Mouse (Mus musculus): ENCODE measurements at regions not wholly inside any gene's neighbourhood (a gene's known extent, or its start where the extent isn't known, plus 50 kb on each side); places are given as distances from the start of the nearest gene placed in this dataset.

DNA sequence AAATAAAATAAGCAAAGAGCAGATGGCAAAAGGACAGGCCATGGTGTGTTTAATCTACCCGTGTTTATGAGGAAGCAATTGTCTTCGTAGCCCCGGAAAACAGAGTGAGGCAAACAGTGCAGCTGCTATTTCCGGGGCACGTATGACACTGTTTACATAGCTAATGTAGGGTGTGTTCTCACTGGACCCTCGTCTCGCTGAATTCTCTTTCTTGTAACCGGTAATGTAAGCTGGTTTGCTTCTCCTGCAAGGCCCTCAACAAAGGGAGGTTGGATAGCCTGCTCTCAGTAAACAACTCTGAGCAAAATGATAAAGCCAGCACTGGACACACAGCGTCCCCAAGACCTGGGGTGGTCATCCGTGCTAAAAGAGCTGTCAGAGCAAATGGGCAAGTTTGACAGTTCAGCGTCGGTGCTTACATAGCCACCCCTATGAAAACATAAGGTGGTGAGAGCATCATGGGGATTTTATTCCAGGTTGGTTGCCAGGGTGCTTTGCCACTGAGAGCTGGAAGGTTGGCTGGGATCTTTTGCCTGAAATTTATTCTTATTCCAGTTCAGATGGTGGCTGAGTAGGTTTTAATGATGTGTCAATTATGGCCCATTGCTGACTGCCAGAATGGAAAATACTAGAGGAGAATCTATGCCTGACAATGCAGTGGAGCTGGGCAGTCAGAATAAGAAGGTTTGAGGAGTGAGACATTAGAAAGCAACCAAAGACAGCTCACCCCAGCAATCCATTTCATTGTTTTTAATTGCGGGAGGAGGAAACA, 483.8 kb upstream of the Fam92a start:
- 35% methylated on average over 13 of the region's 13 CpGs for WGBS
- H3K27ac ChIP-seq = peak overlapping the region; percentile 51
- H3K9ac ChIP-seq = no peak overlapping the region

DNA sequence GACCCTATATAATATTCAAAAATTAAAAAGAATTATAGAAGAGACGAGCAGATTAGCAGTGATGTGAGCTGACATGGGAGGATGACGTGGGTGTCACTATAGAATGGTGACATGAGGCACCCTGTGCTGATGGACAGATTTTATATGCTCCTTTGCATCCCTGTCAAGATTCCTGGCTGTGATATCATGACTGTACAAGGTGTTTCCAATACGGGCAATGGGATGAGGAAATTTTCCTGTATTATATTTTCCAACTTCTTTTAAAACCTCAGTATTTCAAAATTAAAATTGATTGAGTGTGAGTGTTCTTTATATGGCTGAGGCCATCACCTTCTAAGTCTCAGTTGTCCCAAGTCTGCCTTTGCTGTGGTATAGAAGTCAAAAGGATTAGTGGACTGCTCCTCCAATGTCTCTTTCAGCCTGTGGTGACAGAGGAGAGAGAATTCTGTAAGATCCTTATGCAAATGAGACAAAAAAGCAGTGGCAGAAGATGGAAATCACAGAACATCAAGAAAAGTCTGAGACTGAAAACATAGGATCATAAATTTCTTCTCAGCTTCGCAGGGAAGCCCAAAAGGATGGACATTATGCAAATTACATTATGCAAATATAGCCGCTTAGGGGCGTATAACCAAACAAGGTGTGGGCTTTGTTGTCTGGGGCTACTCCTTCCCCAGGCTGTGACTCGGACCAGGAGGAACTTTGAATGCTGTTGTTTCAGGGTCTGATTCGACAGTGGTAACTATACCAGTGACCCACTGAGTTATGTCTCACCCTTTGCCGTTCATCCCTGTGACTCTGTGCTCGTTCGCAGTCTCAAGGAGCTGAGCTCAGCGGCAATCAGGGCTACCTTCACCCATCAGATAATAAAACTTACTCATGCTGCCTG, 483.0 kb upstream of the Fam92a start:
- WGBS = 37% methylated on average over 12 of the region's 12 CpGs
- peaks cover 19% of the 10 kb centered on the region for H3K4me1 ChIP-seq
- peak overlapping the region; percentile 26 for H3K4me2 ChIP-seq
- H3K4me3 ChIP-seq = no peak overlapping the region
- H3K9me3 ChIP-seq = no peaks in the 10 kb centered on the region
- peak overlapping the region; percentile 51; the same call in 1 of the 2 replicates for H3K27ac ChIP-seq
- H3K9ac ChIP-seq = no peak overlapping the region
- no peaks in the 10 kb centered on the region for H3K27me3 ChIP-seq (replicated peaks)
- H3K36me3 ChIP-seq (replicated peaks) = no peaks in the 10 kb centered on the region
- peak; percentile 31 for ATAC-seq (replicated peaks)

More for the DNA sequence above, 483.8 kb upstream of the Fam92a start:
- no peaks in the 10 kb centered on the region for H3K9me3 ChIP-seq
- H3K4me2 ChIP-seq = peak overlapping the region; percentile 26
- no peaks in the 10 kb centered on the region for H3K27me3 ChIP-seq (replicated peaks)
- no peaks in the 10 kb centered on the region for H3K36me3 ChIP-seq (replicated peaks)
- H3K4me1 ChIP-seq = peaks cover 19% of the 10 kb centered on the region
- peak; percentile 50 for ATAC-seq (replicated peaks)
- no peak overlapping the region for H3K4me3 ChIP-seq

DNA sequence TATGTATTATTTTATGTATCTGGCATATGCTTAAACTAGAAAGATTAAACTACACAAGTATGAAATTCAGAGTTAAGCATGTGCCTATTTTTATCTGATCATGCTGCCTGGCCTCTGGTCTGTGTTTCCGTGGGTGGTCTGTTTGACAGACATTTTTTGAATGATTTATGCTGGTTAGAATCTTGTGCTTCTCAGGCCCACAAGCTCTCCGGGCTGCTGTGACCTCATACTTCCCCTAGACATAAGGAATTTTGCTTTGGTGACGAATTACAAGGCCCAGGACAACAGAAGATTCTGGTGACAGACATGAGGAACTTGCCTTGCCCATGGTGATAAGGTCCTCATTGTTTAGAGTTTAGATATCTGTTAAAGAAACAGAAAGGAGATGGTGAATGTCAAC, 475.9 kb upstream of the Fam92a start:
- Histone ChIP-seq H3K27me3 (replicated peaks) (no peaks in the 10 kb centered on the region), H3K9ac (no peak overlapping the region), H3K36me3 (replicated peaks) (no peaks in the 10 kb centered on the region), H3K4me3 (no peak overlapping the region), H3K9me3 (no peaks in the 10 kb centered on the region), H3K4me2 (no peak overlapping the region), H3K4me1 (no peaks in the 10 kb centered on the region), H3K27ac (no peak overlapping the region)
- ATAC-seq (replicated peaks) = no peak
- 62% methylated on average over 3 of the region's 3 CpGs for WGBS

DNA sequence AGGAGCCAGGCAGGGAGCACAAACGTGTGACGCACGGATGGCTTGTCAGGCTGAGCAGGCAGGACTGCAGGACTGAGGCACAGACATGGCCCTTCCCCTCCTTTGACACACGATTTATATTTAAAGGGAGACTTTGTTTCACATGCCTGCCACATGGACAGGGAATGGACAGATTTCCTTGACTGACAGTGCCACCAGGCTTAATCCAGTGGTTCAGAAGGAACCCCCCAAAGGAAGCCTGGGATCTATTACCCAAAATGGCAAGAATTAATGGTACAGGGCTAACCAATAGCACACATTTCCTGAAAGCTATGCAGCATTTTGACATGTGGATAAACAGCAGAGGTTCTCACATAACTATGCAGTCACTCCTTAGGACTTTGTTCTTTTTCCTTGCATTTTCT, 470.7 kb upstream of the Fam92a start:
- H3K9ac ChIP-seq = no peak overlapping the region
- no peak overlapping the region for H3K4me3 ChIP-seq
- 0 out of 2 replicates have a peak, but pooled peaks have one; percentile 50 for ATAC-seq (replicated peaks)
- no peaks in the 10 kb centered on the region for H3K36me3 ChIP-seq (replicated peaks)
- no peak overlapping the region for H3K4me2 ChIP-seq
- no peaks in the 10 kb centered on the region for H3K9me3 ChIP-seq
- H3K27ac ChIP-seq = no peak overlapping the region
- H3K27me3 ChIP-seq (replicated peaks) = no peaks in the 10 kb centered on the region
- 20% methylated on average over 4 of the region's 4 CpGs for WGBS
- H3K4me1 ChIP-seq = no peaks in the 10 kb centered on the region

DNA sequence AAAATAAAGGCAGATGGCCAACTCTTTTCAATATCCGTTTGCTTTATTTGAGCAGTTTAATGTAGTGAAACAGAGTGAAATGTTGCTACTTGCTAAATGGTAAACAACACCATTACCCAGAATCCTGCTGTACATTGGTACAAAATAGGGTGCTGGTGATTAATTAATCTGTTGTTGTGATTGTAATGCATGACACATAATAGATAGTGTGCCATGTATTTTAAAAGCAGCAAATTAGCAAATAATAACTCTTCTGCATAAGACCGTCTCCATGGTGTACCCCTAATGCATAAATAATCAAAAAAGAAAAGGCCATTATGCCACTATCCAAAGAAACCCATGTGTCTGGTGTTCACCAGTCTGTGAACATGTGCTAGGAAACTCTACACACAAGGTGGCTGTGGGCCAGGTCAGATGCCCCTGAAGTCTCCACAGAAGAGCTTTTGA, 457.6 kb upstream of the Fam92a start:
- Histone ChIP-seq H3K9ac (no peak overlapping the region), H3K4me2 (no peak overlapping the region), H3K36me3 (replicated peaks) (no peaks in the 10 kb centered on the region), H3K4me1 (no peaks in the 10 kb centered on the region), H3K4me3 (no peak overlapping the region), H3K27me3 (replicated peaks) (no peaks in the 10 kb centered on the region), H3K9me3 (no peaks in the 10 kb centered on the region), H3K27ac (no peak overlapping the region)
- ATAC-seq (replicated peaks) = peak; percentile 74
- 23% methylated on average over 2 of the region's 2 CpGs for WGBS

DNA sequence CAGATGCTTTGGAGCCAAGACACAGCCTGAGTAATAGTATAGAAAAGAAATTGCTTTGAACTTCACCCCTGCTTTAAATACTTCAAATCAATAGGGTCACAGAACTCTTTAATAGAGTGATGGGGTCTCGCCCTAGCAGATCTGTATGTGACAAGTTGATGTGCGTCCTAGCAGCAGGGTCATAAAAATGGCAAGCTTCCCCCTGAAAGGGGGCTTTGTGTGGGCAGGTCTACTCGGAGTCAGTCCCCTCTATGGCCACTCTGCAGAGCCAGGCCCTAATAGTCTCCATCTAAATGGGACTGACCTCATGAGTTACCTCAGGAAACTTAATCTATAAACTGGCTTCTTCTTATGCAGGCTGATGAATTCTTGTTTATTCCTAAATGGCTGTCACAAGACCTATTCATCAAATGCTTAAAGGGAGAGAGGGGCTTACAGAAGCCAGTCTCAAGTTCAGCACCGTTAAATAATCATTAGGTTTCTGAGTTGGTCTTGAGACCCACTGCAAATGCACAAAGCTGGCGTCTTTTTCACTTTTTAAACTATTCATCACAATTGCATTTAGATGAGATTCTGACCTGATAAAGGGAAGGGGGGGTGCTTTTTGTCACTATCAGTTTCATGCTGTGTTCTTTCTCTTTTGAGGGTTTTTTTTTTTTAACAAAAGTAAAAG, 457.0 kb upstream of the Fam92a start:
- ATAC-seq (replicated peaks) = peak; percentile 80
- H3K9ac ChIP-seq = no peak overlapping the region
- H3K27me3 ChIP-seq (replicated peaks) = no peaks in the 10 kb centered on the region
- no peak overlapping the region for H3K4me2 ChIP-seq
- H3K4me1 ChIP-seq = no peaks in the 10 kb centered on the region
- no peak overlapping the region for H3K27ac ChIP-seq
- H3K4me3 ChIP-seq = no peak overlapping the region
- H3K36me3 ChIP-seq (replicated peaks) = no peaks in the 10 kb centered on the region
- 21% methylated on average over 5 of the region's 5 CpGs for WGBS
- H3K9me3 ChIP-seq = no peaks in the 10 kb centered on the region

DNA sequence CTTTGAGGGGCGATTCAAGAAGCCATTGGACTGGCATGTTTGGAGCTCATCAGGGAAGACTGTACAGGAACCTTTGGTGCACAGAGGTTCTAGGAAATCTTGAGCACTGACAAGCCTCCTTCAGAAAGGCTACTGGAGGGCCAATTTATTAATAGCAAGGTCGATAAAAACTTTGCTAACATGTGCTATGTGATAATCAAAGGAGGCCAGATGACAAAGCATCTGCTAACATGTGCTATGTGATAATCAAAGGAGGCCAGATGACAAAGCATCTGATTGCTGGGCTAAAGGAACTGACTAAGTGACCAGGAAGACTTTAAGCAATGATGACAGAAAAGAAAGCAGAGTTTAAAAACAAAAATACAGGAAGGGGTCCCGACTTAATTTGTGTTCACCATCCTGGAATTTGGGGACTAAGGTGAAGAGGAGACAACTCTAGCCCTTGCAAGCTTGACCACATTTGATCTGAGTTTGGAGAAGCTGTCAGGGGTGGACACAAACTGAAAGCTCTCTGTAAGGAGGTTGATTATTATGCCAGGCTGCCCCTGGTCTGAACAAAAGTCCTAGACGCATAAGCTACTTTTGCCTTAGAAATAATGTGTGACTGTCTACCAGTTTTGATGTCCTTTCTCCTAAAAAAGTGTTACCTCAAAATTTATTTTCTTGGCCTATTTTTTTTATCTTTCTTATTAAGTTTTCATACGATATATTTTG, 455.5 kb upstream of the Fam92a start:
- H3K36me3 ChIP-seq (replicated peaks) = no peaks in the 10 kb centered on the region
- H3K27ac ChIP-seq = no peak overlapping the region
- H3K4me3 ChIP-seq = no peak overlapping the region
- no peaks in the 10 kb centered on the region for H3K9me3 ChIP-seq
- no peak for ATAC-seq (replicated peaks)
- no peaks in the 10 kb centered on the region for H3K4me1 ChIP-seq
- H3K4me2 ChIP-seq = no peak overlapping the region
- no peak overlapping the region for H3K9ac ChIP-seq
- whole genome bisulfite sequencing = 81% methylated on average over 5 of the region's 5 CpGs
- H3K27me3 ChIP-seq (replicated peaks) = no peaks in the 10 kb centered on the region

DNA sequence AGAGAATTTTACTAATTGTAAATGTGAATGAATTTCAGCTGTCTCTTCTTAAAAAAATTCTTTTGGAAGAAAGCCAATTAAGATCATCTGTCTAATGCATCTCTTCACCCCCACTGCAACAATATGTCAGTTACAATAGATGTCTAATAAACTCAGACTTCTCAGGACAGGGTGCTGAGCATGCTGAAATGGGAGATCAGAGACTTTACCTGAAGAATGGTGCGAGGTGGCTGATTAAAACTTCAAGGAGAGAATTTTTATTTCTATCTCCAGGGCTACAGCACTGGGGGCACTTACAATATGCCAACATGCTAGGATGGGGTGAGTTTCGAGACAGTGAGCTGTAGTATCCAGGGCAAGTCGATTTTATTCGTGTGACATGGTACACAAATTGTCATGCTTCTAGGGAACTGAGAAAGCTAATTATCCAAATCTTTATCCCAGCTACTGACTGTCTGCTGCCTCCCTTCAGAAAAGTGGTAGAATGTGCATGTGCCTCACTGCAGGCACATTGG, 449.0 kb upstream of the Fam92a start:
- no peak overlapping the region for H3K9ac ChIP-seq
- peak overlapping the region; percentile 48; the same call in 1 of the 2 replicates for H3K27ac ChIP-seq
- peaks cover 7% of the 10 kb centered on the region for H3K4me1 ChIP-seq
- ATAC-seq (replicated peaks) = peak; percentile 91
- no peak overlapping the region for H3K4me3 ChIP-seq
- no peak overlapping the region for H3K4me2 ChIP-seq
- H3K9me3 ChIP-seq = no peaks in the 10 kb centered on the region
- H3K27me3 ChIP-seq (replicated peaks) = no peaks in the 10 kb centered on the region
- H3K36me3 ChIP-seq (replicated peaks) = no peaks in the 10 kb centered on the region
- 27% methylated on average over 4 of the region's 4 CpGs for WGBS

DNA sequence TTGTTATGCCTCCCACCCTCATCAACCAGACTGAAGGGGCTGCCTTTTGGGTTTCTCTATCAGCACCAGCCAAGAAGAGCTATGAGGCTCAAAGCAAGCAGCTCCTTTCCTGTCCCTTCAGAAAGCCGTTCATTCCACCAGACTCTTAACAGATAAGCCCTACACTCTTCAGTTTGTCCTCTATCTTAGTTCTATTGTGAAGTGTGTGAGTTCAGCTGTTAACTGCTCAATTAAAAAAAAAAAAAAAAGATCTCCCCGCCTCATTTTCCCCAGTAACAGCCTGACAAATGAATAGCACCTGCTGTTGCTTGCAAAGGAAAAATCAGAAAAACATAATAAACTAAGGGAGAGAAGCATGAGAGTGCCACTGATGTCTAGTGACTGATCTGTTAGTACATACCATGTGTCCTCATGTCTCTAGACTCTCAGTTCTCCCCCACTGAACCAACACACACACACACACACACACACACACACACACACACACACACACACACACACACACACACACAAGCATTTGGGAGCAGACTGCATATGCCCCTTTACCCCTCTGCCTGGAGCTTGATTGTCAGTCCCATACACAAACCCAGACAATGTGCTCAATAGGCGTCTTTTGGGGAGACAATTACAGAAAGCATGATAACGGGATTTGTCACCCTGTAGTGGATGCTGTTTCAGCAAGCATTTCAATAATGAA, 448.4 kb upstream of the Fam92a start:
- Histone ChIP-seq H3K27me3 (replicated peaks) (no peaks in the 10 kb centered on the region), H3K36me3 (replicated peaks) (no peaks in the 10 kb centered on the region), H3K27ac (no peak overlapping the region), H3K9me3 (no peaks in the 10 kb centered on the region), H3K9ac (no peak overlapping the region), H3K4me1 (peaks cover 7% of the 10 kb centered on the region), H3K4me2 (no peak overlapping the region), H3K4me3 (no peak overlapping the region)
- WGBS = 17% methylated on average over 4 of the region's 4 CpGs
- ATAC-seq (replicated peaks) = peak; percentile 93

DNA sequence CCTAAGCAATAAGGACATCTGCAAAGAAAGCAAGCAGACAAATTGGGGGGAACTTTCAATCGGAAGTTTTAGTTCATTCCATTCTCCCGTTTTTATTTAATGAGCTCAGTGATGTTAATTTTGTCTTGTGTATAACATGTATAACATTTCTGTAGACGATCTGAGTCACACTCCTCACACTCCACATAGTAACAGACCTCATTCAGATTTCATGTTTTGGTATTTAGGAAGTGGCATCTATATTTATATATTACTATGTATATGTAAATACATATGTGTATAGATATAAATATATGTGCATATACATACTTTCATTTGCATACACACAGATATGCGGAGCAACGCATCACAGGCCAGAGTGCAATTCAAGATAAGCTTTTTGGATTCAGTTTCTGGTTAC, 444.9 kb upstream of the Fam92a start:
- no peak overlapping the region for H3K4me2 ChIP-seq
- H3K4me1 ChIP-seq = peaks cover 7% of the 10 kb centered on the region
- H3K36me3 ChIP-seq (replicated peaks) = no peaks in the 10 kb centered on the region
- H3K27me3 ChIP-seq (replicated peaks) = no peaks in the 10 kb centered on the region
- ATAC-seq (replicated peaks) = no peak
- H3K9me3 ChIP-seq = no peaks in the 10 kb centered on the region
- WGBS = 83% methylated on average over 5 of the region's 5 CpGs
- H3K4me3 ChIP-seq = no peak overlapping the region
- H3K27ac ChIP-seq = no peak overlapping the region
- H3K9ac ChIP-seq = no peak overlapping the region

DNA sequence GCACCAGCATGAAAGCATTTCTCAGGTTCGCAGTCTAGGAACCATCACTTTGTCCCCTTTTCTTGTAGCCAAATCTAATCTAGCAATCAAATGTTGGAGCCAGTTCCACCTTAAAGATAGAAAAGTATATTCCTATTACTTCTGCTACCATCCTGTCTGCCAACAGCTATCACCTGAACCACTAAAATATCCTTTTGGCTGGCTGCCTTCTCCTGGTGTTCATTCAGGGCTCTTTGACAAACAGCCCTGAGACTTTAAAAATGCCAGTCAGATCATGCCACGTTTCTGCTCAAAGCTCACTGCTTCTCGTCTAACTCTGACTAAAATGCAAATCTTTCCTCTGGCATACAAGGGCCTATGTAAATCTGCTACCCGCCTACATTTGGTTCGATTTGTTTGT, 439.7 kb upstream of the Fam92a start:
- no peak for ATAC-seq (replicated peaks)
- Histone ChIP-seq H3K4me2 (no peak overlapping the region), H3K9me3 (no peaks in the 10 kb centered on the region), H3K36me3 (replicated peaks) (no peaks in the 10 kb centered on the region), H3K4me1 (no peaks in the 10 kb centered on the region), H3K4me3 (no peak overlapping the region), H3K27ac (no peak overlapping the region), H3K27me3 (replicated peaks) (no peaks in the 10 kb centered on the region), H3K9ac (no peak overlapping the region)
- 55% methylated on average over 5 of the region's 5 CpGs for whole genome bisulfite sequencing
